Comparison of ENCODE assay signal across 26 mouse cellular contexts in the genomic region with DNA sequence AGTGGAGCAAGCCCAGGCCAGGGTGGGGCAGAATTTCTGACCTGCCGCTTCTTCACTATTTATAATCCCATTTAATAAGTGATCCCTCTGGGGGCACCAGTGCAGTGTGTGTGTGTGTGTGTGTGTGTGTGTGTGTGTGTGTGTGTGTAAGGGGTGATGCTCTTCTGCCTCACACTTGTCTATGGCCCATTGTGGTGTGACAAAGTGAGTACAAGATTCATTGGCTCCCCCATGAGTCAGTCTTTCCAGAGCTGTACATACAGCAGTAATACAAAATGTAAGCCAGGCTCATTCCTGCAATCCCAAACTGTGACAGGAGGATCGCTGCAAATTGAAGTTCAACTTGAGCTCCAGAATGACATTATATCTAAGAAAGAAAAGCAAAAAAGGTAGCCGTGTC. TPM values are rescaled to one million over a fixed set of nuclear protein-coding genes. Genes with fewer than 3 reads are reported as not detected.
DNase-seq lines count a peak whose midpoint lies in the region; ATAC-seq and TF ChIP-seq lines count a peak whose summit lies in the region.
"Had no signal": no experiment of that assay in that cellular context is flagged by ENCODE, and none has a peak within 500 bp of the region (broad histone marks: within the 10 kb centered on the region; RNA-seq: fewer than 3 reads in every experiment).

No protein-coding gene starts in this region.

- no peak for TF ChIP-seq RAD21 in CH12.LX (IDR thresholded peaks at IDR 0.05; ENCODE audit: low read depth, low read length)

- 74% methylated on average over 3 of the region's 3 CpGs for WGBS in heart, embryonic 16.5 days
- 76% methylated on average over 3 of the region's 3 CpGs for WGBS in liver, postnatal 0 days (ENCODE audit: insufficient replicate concordance)
- WGBS in liver, embryonic 11.5 days, result 77% methylated on average over 3 of the region's 3 CpGs
- 91% methylated on average over 3 of the region's 3 CpGs for WGBS in macrophage (ENCODE audit: missing documents)
- 86% methylated on average over 3 of the region's 3 CpGs for WGBS in forebrain, embryonic 13.5 days

- H3K27me3 ChIP-seq in heart, embryonic 16.5 days (ENCODE audit: control insufficient read depth, insufficient read depth, low read length), result no peaks in the 10 kb centered on the region
- H3K27me3 ChIP-seq in liver, postnatal 0 days (ENCODE audit: insufficient read depth, low read length), result no peaks in the 10 kb centered on the region
- H3K27me3 ChIP-seq in liver, embryonic 11.5 days (replicated peaks; ENCODE audit: control insufficient read depth, insufficient read depth, low read length), result no peaks in the 10 kb centered on the region
- no peaks in the 10 kb centered on the region for H3K27me3 ChIP-seq in CH12.LX (replicated peaks)
- H3K27me3 ChIP-seq in forebrain, embryonic 13.5 days, result no peaks in the 10 kb centered on the region
- H3K27me3 ChIP-seq: heart, embryonic 13.5 days; hindbrain, embryonic 15.5 days; intestine, embryonic 15.5 days; Patski had no signal

- no peak for DNase-seq in heart, adult 8-10 months (ENCODE audit: low spot score)
- DNase-seq in liver, postnatal 0 days, result no peak
- no peak for DNase-seq in liver, embryonic 11.5 days (ENCODE audit: low spot score)
- no peak for DNase-seq in CH12.LX (ENCODE audit: extremely low read depth)
- no peak for DNase-seq in spleen, adult 12 weeks (ENCODE audit: low spot score)
- DNase-seq: adrenal gland, postnatal 10 days; adrenal gland, postnatal 36 days; cerebellum, adult 18-20 months; cerebellum, adult 9-10 months; cerebellum, postnatal 14 days; forebrain, postnatal 0 days; gastrocnemius, adult 2 months; gastrocnemius, postnatal 25 days; heart, adult 18-20 months had no signal

- ATAC-seq in heart, embryonic 16.5 days (replicated peaks; ENCODE audit: extremely low read depth, insufficient read depth, low FRiP score), result no peak
- no peak for ATAC-seq in liver, postnatal 0 days
- ATAC-seq in liver, embryonic 11.5 days (replicated peaks; ENCODE audit: low FRiP score), result no peak
- no peak for ATAC-seq in forebrain, embryonic 13.5 days
- ATAC-seq: forebrain, embryonic 14.5 days; forebrain, postnatal 0 days; intestine, embryonic 15.5 days; Patski had no signal

- TF ChIP-seq EP300 in liver, postnatal 0 days (IDR thresholded peaks at IDR 0.05; ENCODE audit: low read depth), result no peak
- TF ChIP-seq EP300 in CH12.LX (IDR thresholded peaks at IDR 0.05; ENCODE audit: low read length), result no peak

- H3K79me2 ChIP-seq in CH12.LX (replicated peaks; ENCODE audit: control insufficient read depth, extremely low read depth, insufficient read depth, poor library complexity, severe bottlenecking) (peaks cover 62% of the 10 kb centered on the region), macrophage (ENCODE audit: inconsistent target) (peaks cover 100% of the 10 kb centered on the region)

- no peaks in the 10 kb centered on the region; the same call in none of the 2 replicates for H3K4me1 ChIP-seq in heart, embryonic 16.5 days (ENCODE audit: control insufficient read depth, insufficient read depth, low read length)
- peaks cover 5% of the 10 kb centered on the region; the same call in 1 of the 2 replicates for H3K4me1 ChIP-seq in liver, postnatal 0 days (ENCODE audit: insufficient read depth)
- H3K4me1 ChIP-seq in liver, embryonic 11.5 days (replicated peaks; ENCODE audit: control insufficient read depth, insufficient read depth, low read length), result no peaks in the 10 kb centered on the region
- peaks cover 26 to 77% of the 10 kb centered on the region in 2 experiments for H3K4me1 ChIP-seq in CH12.LX (ENCODE audit: control insufficient read depth in 1 of 2, insufficient read depth in 2 of 2)
- H3K4me1 ChIP-seq in forebrain, embryonic 13.5 days, result peaks cover 32% of the 10 kb centered on the region
- H3K4me1 ChIP-seq: intestine, embryonic 15.5 days had no signal

- H3K27ac ChIP-seq in heart, embryonic 16.5 days (ENCODE audit: low read length), result peak overlapping the region; percentile 7; the same call in 1 of the 2 replicates
- H3K27ac ChIP-seq in liver, postnatal 0 days (ENCODE audit: low read depth), result 0 out of 2 replicates have a peak overlapping the region, but pooled peaks have one; percentile 34
- no peak overlapping the region for H3K27ac ChIP-seq in liver, embryonic 11.5 days (ENCODE audit: low read depth, low read length)
- no peak overlapping the region; the same call in 1 of the 2 replicates for H3K27ac ChIP-seq in CH12.LX (ENCODE audit: insufficient read depth, low read depth)
- peak overlapping the region; percentile 83 for H3K27ac ChIP-seq in macrophage
- no peak overlapping the region for H3K27ac ChIP-seq in forebrain, embryonic 13.5 days
- H3K27ac ChIP-seq: gastrocnemius, adult 2 months; heart, embryonic 13.5 days had no signal

- TF ChIP-seq POLR2A in CH12.LX (IDR thresholded peaks at IDR 0.05; ENCODE audit: low read depth, low read length), result no peak

- H3K9ac ChIP-seq in heart, embryonic 16.5 days (ENCODE audit: low read length), result no peak overlapping the region
- H3K9ac ChIP-seq in liver, postnatal 0 days (replicated peaks), result no peak overlapping the region
- H3K9ac ChIP-seq in liver, embryonic 11.5 days (ENCODE audit: low read depth, low read length), result no peak overlapping the region
- no peak overlapping the region for H3K9ac ChIP-seq in CH12.LX (ENCODE audit: insufficient read depth, low read depth)
- no peak overlapping the region for H3K9ac ChIP-seq in forebrain, embryonic 13.5 days
- H3K9ac ChIP-seq: forebrain, postnatal 0 days; heart, embryonic 13.5 days; hindbrain, embryonic 15.5 days; intestine, embryonic 15.5 days had no signal

- in situ Hi-C loops in CH12.LX (cut with MboI; ENCODE audit: low pct_ligation_motif_present, low pct_unique_long_range_greater_than_20kb, low sequenced_read_pairs), result no loop called here

- H3K4me2 ChIP-seq in heart, embryonic 16.5 days (ENCODE audit: low read depth, low read length), result no peak overlapping the region
- no peak overlapping the region for H3K4me2 ChIP-seq in liver, postnatal 0 days (ENCODE audit: low read depth, low read length)
- no peak overlapping the region for H3K4me2 ChIP-seq in liver, embryonic 11.5 days
- H3K4me2 ChIP-seq in CH12.LX (ENCODE audit: insufficient read depth, low read depth, poor library complexity, severe bottlenecking), result no peak overlapping the region
- H3K4me2 ChIP-seq in forebrain, embryonic 13.5 days, result no peak overlapping the region
- H3K4me2 ChIP-seq: heart, embryonic 13.5 days; hindbrain, embryonic 15.5 days; intestine, embryonic 15.5 days had no signal

- no peaks in the 10 kb centered on the region for H3K36me3 ChIP-seq in heart, embryonic 16.5 days (ENCODE audit: control insufficient read depth, insufficient read depth)
- no peaks in the 10 kb centered on the region for H3K36me3 ChIP-seq in liver, postnatal 0 days (replicated peaks; ENCODE audit: insufficient read depth, low read length)
- H3K36me3 ChIP-seq in liver, embryonic 11.5 days (ENCODE audit: control insufficient read depth, insufficient read depth, low read length), result no peaks in the 10 kb centered on the region
- H3K36me3 ChIP-seq in CH12.LX (replicated peaks in 1 of 2; ENCODE audit: control insufficient read depth in 1 of 2, insufficient read depth in 1 of 2, low read length in 1 of 2) (peaks cover 34 to 68% of the 10 kb centered on the region in 2 experiments), macrophage (ENCODE audit: inconsistent target) (peaks cover 26% of the 10 kb centered on the region)
- H3K36me3 ChIP-seq in forebrain, embryonic 13.5 days (ENCODE audit: poor library complexity, severe bottlenecking), result no peaks in the 10 kb centered on the region
- H3K36me3 ChIP-seq: forebrain, embryonic 10.5 days; G1E; heart, embryonic 10.5 days; heart, embryonic 13.5 days; hindbrain, embryonic 15.5 days; intestine, embryonic 15.5 days had no signal

- no peaks in the 10 kb centered on the region for H3K9me3 ChIP-seq in heart, embryonic 16.5 days (replicated peaks; ENCODE audit: control insufficient read depth, low read length)
- no peaks in the 10 kb centered on the region for H3K9me3 ChIP-seq in liver, postnatal 0 days (ENCODE audit: low read length)
- H3K9me3 ChIP-seq in liver, embryonic 11.5 days (ENCODE audit: control insufficient read depth, low read length), result no peaks in the 10 kb centered on the region
- H3K9me3 ChIP-seq in CH12.LX (replicated peaks; ENCODE audit: low read length), result no peaks in the 10 kb centered on the region
- no peaks in the 10 kb centered on the region for H3K9me3 ChIP-seq in forebrain, embryonic 13.5 days (replicated peaks)
- H3K9me3 ChIP-seq: forebrain, embryonic 10.5 days; heart, embryonic 10.5 days; heart, embryonic 13.5 days; hindbrain, embryonic 15.5 days; intestine, embryonic 15.5 days had no signal

- TF ChIP-seq CTCF in liver, postnatal 0 days (IDR thresholded peaks at IDR 0.05; ENCODE audit: low read depth), result no peak
- TF ChIP-seq CTCF in CH12.LX (conservative IDR thresholded peaks at IDR 0.05 in 1 of 2, IDR thresholded peaks at IDR 0.05 in 1 of 2; ENCODE audit: low read depth in 2 of 2, low read length in 2 of 2), result no peak

- dilution Hi-C loops in CH12.LX (cut with MboI; ENCODE audit: extremely low pct_ligation_motif_present, extremely low pct_unique_long_range_greater_than_20kb, low sequenced_read_pairs), result no loop called here

- no peak overlapping the region for H3K4me3 ChIP-seq in heart, embryonic 16.5 days (ENCODE audit: low read length)
- no peak overlapping the region for H3K4me3 ChIP-seq in liver, postnatal 0 days (ENCODE audit: low read depth, low read length)
- H3K4me3 ChIP-seq in liver, embryonic 11.5 days (ENCODE audit: low read depth, low read length), result no peak overlapping the region
- H3K4me3 ChIP-seq in CH12.LX (replicated peaks in 1 of 3; ENCODE audit: low read depth in 2 of 3, low read length in 2 of 3, poor library complexity in 1 of 3) (no peak overlapping the region), macrophage (ENCODE audit: inconsistent target) (no peak overlapping the region)
- no peak overlapping the region for H3K4me3 ChIP-seq in forebrain, embryonic 13.5 days
- H3K4me3 ChIP-seq: forebrain, embryonic 10.5 days; gastrocnemius, adult 2 months; heart, embryonic 10.5 days; heart, embryonic 13.5 days; hindbrain, embryonic 15.5 days; intestine, embryonic 15.5 days had no signal

RNA-seq across cellular contexts. Expression of a gene that starts 8.9 kb away (rescaled TPM):
- polyA plus RNA-seq in heart, embryonic 16.5 days (2015; fragmentation: Nextera tagmentation; extraction: Ambion mirVana), result 6.2 and 6.5 TPM in 2 replicates
- 1 to 10 TPM; 3.7 to 7.0 (median 5.1) TPM for total RNA-seq in heart, adult 8-10 months (2022)
- 7.2 and 9.6 TPM in 2 replicates for polyA plus RNA-seq in liver, postnatal 0 days (2015; fragmentation: Nextera tagmentation; extraction: Ambion mirVana)
- 4.8 and 4.9 TPM in 2 replicates for polyA plus RNA-seq in liver, embryonic 11.5 days (2014; fragmentation: Nextera tagmentation; extraction: Ambion mirVana)
- total RNA-seq in CH12.LX (2012; rRNA removed) (29.0 and 32.3 TPM in 2 replicates), CH12.LX (2014; rRNA removed) (13.5 and 17.3 TPM in 2 replicates)
- polyA plus RNA-seq in CH12.LX (2012; ENCODE audit: insufficient read length, low read depth) (69.0 and 74.9 TPM in 2 replicates), macrophage (2018) (48.6 to 217 TPM (median 138 TPM) in 3 replicates)
- 1,000 to 10,000 TPM in 14 of 26 experiments, 100 to 1,000 TPM in 12; 300 to 1,852 (median 1,057) TPM for total RNA-seq in macrophage (2018; cell fraction: chromatin; rRNA removed)
- 100 to 1,000 TPM; 151 to 601 (median 347) TPM for total RNA-seq in macrophage (2018; cell fraction: cytosol; rRNA removed)
- 1,000 to 10,000 TPM in 4 of 26 experiments, 100 to 1,000 TPM in 22; 147 to 1,472 (median 838) TPM for total RNA-seq in macrophage (2018; cell fraction: nucleus; rRNA removed)
- 12.8 and 17.4 TPM in 2 replicates for polyA plus RNA-seq in forebrain, embryonic 13.5 days (2015; fragmentation: Nextera tagmentation; extraction: Ambion mirVana)
- polyA plus RNA-seq: G1E had no signal

RNA-seq across cellular contexts. Expression of a gene that starts 14.4 kb away (rescaled TPM):
- polyA plus RNA-seq in heart, embryonic 16.5 days (2015; fragmentation: Nextera tagmentation; extraction: Ambion mirVana), result 65.7 and 68.9 TPM in 2 replicates
- total RNA-seq in heart, adult 8-10 months (2022), result 10 to 100 TPM; 32.2 to 58.5 (median 41.2) TPM
- polyA plus RNA-seq in liver, postnatal 0 days (2015; fragmentation: Nextera tagmentation; extraction: Ambion mirVana), result 103 and 122 TPM in 2 replicates
- polyA plus RNA-seq in liver, embryonic 11.5 days (2014; fragmentation: Nextera tagmentation; extraction: Ambion mirVana), result 5.3 and 6.1 TPM in 2 replicates
- total RNA-seq in CH12.LX (2012; rRNA removed) (0.13 and 0.34 TPM in 2 replicates), CH12.LX (2014; rRNA removed) (not detected in 2 replicates)
- polyA plus RNA-seq in CH12.LX (2012; ENCODE audit: insufficient read length, low read depth) (0.31 and 0.47 TPM in 2 replicates), macrophage (2018) (0.10 TPM in 1 of 3 replicates, not detected in the others)
- total RNA-seq in macrophage (2018; cell fraction: chromatin; rRNA removed), result 1 to 10 TPM in 9 of 26 experiments, under 1 TPM in 7, not detected in 10; 0.64 to 2.0 (median 1.4) TPM
- under 1 TPM in 12 of 26 experiments, not detected in 14; 0.17 to 0.85 (median 0.64) TPM for total RNA-seq in macrophage (2018; cell fraction: cytosol; rRNA removed)
- total RNA-seq in macrophage (2018; cell fraction: nucleus; rRNA removed), result 1 to 10 TPM in 3 of 26 experiments, under 1 TPM in 9, not detected in 14; 0.36 to 1.6 (median 0.72) TPM
- 3.9 and 4.1 TPM in 2 replicates for polyA plus RNA-seq in forebrain, embryonic 13.5 days (2015; fragmentation: Nextera tagmentation; extraction: Ambion mirVana)
- total RNA-seq: G1E had no signal
- polyA plus RNA-seq: G1E had no signal

RNA-seq across cellular contexts. Expression of a gene that starts 36.0 kb away (rescaled TPM):
- 78.8 and 89.8 TPM in 2 replicates for polyA plus RNA-seq in heart, embryonic 16.5 days (2015; fragmentation: Nextera tagmentation; extraction: Ambion mirVana)
- total RNA-seq in heart, adult 8-10 months (2022), result 10 to 100 TPM; 13.6 to 15.5 (median 14.8) TPM
- polyA plus RNA-seq in liver, postnatal 0 days (2015; fragmentation: Nextera tagmentation; extraction: Ambion mirVana), result 26.2 and 26.7 TPM in 2 replicates
- polyA plus RNA-seq in liver, embryonic 11.5 days (2014; fragmentation: Nextera tagmentation; extraction: Ambion mirVana), result 92.5 and 98.5 TPM in 2 replicates
- total RNA-seq in CH12.LX (2012; rRNA removed) (11.9 and 13.0 TPM in 2 replicates), CH12.LX (2014; rRNA removed) (25.9 and 33.4 TPM in 2 replicates)
- polyA plus RNA-seq in CH12.LX (2012; ENCODE audit: insufficient read length, low read depth) (31.1 and 33.2 TPM in 2 replicates), macrophage (2018) (14.8 to 18.3 TPM (median 15.1 TPM) in 3 replicates)
- total RNA-seq in macrophage (2018; cell fraction: chromatin; rRNA removed), result 10 to 100 TPM in 6 of 26 experiments, 1 to 10 TPM in 20; 3.0 to 21.1 (median 7.1) TPM
- 10 to 100 TPM in 18 of 26 experiments, 1 to 10 TPM in 8; 6.4 to 17.0 (median 10.7) TPM for total RNA-seq in macrophage (2018; cell fraction: cytosol; rRNA removed)
- 10 to 100 TPM in 25 of 26 experiments, 1 to 10 TPM in 1; 8.7 to 28.5 (median 14.8) TPM for total RNA-seq in macrophage (2018; cell fraction: nucleus; rRNA removed)
- 287 and 299 TPM in 2 replicates for polyA plus RNA-seq in forebrain, embryonic 13.5 days (2015; fragmentation: Nextera tagmentation; extraction: Ambion mirVana)
- polyA plus RNA-seq: G1E had no signal

RNA-seq across cellular contexts. Expression of a gene that starts 51.9 kb away (rescaled TPM):
- 0.03 and 0.06 TPM in 2 replicates for polyA plus RNA-seq in heart, embryonic 16.5 days (2015; fragmentation: Nextera tagmentation; extraction: Ambion mirVana)
- total RNA-seq in heart, adult 8-10 months (2022), result under 1 TPM in 3 of 4 experiments, not detected in 1; 0.03 TPM
- not detected in 2 replicates for polyA plus RNA-seq in liver, postnatal 0 days (2015; fragmentation: Nextera tagmentation; extraction: Ambion mirVana)
- 0.01 and 0.03 TPM in 2 replicates for polyA plus RNA-seq in liver, embryonic 11.5 days (2014; fragmentation: Nextera tagmentation; extraction: Ambion mirVana)
- total RNA-seq in CH12.LX (2012; rRNA removed) (0.04 TPM in 2 replicates), CH12.LX (2014; rRNA removed) (0.01 TPM in 2 replicates)
- polyA plus RNA-seq in CH12.LX (2012; ENCODE audit: insufficient read length, low read depth) (0.01 TPM in 2 replicates), macrophage (2018) (under 0.01 TPM in 1 of 3 replicates, not detected in the others)
- under 1 TPM; 0.22 to 0.77 (median 0.55) TPM for total RNA-seq in macrophage (2018; cell fraction: chromatin; rRNA removed)
- total RNA-seq in macrophage (2018; cell fraction: cytosol; rRNA removed), result under 1 TPM in 18 of 26 experiments, not detected in 8; under 0.01 to 0.08 (median under 0.01) TPM
- 1 to 10 TPM in 1 of 26 experiments, under 1 TPM in 25; 0.22 to 1.0 (median 0.36) TPM for total RNA-seq in macrophage (2018; cell fraction: nucleus; rRNA removed)
- polyA plus RNA-seq in forebrain, embryonic 13.5 days (2015; fragmentation: Nextera tagmentation; extraction: Ambion mirVana), result 0.06 and 0.64 TPM in 2 replicates
- total RNA-seq: hematopoietic stem cell, adult 5-6 weeks had no signal
- polyA plus RNA-seq: G1E had no signal

Comparison
In these comparisons a context has a peak if more than half of its experiments do, and no peak if none do; other contexts are left out.
1. H3K27ac ChIP-seq: peak in heart, embryonic 16.5 days (single experiment), liver, postnatal 0 days (single experiment) and macrophage (single experiment); none in liver, embryonic 11.5 days (single experiment), CH12.LX (single experiment) and forebrain, embryonic 13.5 days (single experiment).